Mouse (Mus musculus): ENCODE results near the gene Noxo1.
"Not testable (repeated sequence)": the region's sequence is repeated elsewhere in the genome, so short reads cannot be mapped to it uniquely, and the experiment has no call there.

The Noxo1 gene

DNA sequence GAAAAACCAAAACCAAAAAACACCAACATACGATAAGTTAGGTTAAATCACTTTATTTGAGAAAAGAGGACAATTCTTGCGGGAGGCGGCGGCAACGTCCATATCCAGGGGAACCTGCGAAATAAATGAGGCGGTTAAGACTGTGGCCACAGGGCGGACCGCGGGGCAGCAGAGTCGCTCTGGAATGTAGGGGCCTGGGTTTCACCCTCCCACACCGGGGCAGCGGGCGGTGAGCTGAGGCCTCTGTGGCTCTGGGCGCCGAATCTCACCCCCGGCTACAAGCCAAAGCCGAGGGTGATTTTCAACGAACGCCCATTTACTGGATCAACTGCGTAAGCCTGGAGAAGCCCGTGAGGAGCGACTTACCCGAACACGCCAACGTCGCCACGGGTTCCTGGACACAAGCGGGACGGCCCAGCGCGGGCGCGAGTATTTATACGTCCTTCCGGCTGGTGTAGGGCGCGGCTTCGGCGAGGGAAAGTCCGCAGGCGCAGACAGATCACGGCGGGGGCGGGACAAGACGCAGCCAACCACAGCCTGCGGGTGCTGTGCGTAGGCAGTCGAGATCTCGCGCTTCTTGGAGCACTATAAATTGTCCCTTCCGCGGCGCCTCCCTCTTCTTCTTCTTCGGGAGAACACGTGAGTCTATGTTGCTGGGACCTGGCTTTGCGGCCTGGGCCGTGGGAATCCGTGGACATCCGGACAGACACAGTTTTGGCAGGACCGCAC lies 23.6 kb downstream of the Noxo1 start:
- peak; percentile 99 for DNase-seq (ENCODE audit: low spot score in 2 of 2)

DNA sequence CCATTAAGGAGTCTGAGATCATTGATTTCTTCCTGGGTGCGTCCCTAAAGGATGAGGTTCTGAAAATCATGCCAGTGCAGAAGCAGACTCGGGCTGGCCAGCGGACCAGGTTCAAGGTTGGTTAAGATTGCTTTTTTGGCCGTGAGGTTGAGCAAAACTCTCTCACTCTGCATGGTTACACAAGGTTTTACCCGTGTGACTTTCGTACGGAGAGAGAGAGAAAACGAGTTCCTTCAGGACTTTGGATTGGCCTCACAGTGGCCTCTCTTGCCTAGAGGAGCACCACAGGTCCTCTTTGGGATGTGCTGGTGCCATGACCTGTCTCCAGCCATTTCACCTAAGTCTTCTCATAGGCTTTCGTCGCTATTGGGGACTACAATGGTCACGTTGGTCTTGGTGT lies 24.6 kb downstream of the Noxo1 start:
- peak in 1 of 2 experiments; percentile 13 for DNase-seq (ENCODE audit: low spot score in 2 of 2)

DNA sequence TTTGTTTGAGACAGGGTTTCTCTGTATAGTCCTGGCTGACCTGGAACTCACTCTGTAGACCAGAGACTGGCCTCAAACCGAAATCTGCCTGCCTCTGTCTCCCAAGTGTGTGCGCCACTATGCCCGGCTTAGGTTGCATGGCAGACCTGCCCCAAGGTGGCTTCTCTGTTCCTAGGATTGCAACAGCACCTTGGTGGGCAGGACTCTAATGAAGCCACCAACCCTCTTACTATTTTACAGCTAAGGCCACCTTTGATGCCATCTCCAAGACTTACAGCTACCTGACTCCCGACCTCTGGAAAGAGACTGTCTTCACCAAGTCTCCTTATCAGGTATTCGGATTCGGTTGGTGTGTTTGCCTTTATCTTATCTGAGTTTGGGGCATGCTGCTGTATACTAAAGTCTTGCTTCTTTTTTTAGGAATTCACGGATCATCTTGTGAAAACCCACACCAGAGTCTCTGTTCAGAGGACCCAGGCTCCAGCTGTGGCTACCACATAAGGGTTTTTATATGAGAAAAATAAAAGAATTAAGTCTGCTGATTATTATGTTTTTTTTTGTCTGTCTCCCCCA lies 25.4 kb downstream of the Noxo1 start:
- DNase-seq (ENCODE audit: low spot score in 2 of 2), result not testable (repeated sequence)

DNA sequence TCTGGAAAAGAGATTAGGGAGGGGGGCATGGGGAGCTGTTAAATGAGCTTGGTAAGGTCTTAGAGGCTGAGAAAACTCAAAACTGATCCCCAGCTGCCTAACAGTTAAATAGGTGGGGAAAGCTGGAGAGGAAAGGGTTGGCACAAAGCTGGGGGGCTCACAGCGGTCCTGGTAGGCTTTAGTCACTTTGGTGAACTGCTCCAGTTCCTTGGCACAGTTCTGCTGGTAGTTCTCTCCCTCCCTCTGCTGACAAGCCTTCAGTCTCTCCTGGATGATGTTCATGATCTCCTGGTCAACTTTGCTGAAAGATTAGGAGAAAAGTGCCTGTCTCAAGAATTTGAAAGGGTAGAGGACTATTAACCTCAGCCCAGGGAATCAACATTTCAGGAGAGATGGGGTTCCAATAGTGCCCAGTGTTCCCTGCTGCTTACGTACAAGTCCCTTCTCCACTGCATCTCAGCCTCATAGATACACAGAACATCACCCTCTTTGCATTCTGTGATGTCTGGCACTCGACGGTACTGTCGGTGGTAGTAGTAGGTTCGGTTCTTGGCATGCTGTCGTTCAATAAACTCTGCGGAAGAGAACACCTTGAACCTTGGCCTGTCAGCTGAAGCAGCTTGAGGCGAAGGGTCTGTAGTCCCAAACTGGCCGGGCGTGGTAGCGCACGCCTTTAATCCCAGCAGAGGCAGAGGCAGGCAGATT lies 26.3 kb downstream of the Noxo1 start:
- DNase-seq (ENCODE audit: low spot score in 2 of 2), result no peak

DNA sequence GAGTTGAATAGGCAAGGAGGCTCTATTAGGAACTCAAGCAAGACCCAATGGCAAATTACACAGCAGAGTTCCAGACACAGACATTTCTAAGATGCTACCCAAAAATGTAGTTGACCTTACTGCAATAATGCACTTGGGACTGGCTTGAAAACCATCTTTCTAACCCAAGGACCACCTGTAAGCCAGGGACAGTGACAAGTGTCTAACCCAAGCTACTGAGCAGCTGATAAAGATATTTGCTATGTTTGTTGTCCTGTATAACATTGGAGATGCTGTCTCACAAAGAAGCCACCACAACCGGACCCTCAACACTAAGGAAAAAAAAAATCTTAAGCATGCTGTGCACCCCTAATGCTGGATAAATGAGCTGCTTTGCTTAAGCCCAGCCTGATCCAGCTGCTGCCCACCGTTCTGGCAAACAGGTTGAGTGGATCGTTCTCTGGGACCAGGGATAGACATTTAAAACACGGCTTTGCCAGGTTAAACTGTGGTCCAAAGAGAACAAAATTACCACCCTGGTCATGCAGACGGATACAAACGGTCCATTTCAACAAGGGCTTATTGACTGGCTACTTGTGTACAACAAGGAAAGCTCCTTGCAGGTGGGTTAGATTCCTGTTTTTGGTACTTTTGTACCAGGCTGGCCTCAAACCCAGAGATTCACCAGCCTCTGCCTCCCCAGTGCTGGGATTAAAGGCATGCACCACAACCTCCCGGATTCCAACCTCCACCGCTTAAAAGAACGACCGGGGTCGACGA lies 27.3 kb downstream of the Noxo1 start:
- no peak for DNase-seq (ENCODE audit: low spot score in 2 of 2)

DNA sequence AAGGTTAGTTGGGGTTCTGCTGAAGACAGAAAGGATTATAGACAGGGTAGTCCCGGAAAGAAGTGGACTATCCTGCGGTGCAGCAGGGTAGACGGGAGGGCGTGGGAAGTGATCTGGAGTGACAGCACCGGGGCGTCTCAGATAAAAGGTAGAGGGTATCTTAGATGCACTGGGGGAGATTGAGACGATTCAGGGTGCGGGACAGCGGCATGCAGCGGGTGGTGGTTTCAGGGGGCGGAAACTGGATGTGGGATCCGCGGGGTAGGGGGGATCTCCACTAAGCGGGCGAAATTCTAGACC lies 27.8 kb downstream of the Noxo1 start:
- no peak for DNase-seq (ENCODE audit: low spot score in 2 of 2)

DNA sequence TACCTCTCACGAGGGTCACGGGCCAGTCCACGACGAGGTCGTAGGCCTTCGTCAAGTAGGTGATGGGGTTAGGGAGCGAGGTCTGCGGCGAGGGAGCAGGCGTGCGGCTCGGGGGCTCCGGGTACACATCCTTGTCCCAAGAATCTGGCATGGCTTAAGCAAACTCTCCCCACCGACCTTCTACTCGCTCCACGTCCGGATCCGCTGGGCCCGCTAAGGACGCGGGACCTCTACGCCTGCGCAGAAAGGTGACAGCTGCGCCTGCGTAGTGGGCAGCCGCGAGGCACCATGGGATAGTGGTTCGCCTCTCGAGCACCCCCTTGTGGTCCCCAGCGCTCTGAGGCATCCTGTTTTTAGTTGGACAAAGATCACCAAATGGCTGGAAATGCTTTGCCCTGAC lies 28.1 kb downstream of the Noxo1 start, which contains the start of gene Ndufb10:
Gene Ndufb10 (minus strand): TSS at position 295 of the 400 bp plus-strand sequence.
- DNase-seq (ENCODE audit: low spot score in 2 of 2), result peak; percentile 98

DNA sequence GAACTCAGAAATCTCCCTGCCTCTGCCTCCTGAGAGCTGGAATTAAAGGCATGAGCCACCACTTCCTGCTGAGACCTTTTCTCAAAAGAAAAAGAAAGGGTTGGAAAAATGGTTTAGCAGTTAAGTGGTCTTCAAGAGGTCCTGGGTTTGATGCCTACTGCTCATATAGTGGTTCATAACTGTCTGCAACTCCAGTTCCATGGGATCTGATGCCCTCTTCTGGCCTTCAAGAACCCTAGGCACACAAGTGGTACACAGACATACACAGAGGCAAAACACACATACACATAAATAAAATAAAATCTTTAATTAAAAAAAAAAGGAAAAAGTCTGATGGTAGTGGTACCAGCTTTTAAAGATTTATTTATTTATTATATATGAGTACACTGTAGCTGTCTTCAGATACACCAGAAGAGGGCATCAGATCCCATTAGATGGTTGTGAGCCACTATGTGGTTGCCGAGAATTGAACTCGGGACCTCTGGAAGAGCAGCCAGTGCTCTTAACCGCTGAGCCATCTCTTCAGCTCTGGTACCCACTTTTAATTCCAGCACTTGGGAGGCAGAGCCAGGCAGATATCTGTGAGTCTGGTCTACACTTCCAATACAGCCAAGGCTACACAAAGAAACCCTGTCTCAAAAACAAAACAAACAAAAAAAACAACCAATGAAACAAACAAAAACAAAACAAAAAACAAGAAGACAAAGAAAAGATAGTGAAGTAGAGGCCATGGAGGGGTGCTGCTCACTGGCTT lies 29.8 kb downstream of the Noxo1 start:
- DNase-seq (ENCODE audit: low spot score in 2 of 2), result no peak

DNA sequence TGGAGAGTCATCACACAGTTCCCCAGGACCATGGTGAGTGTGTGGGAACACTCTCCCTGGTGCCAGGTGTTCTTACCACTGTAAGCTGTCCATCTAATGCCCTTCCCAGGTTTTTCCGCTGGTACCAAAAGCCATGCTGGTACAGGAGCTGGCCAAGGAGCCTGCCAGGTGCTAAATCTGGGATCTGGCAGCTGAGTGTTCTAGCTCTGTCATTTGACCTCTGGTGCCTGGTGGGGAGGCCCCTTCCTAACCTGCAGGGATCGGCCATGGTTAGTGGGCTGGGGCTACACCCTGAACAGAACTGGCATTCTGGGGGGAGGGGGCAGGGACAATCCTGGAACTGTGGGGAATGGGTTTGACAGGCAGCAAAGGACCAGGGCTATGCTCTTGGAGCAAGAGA lies 31.6 kb downstream of the Noxo1 start, which contains the start of gene Rpl3l:
Gene Rpl3l (plus strand): TSS at position 203 of the 400 bp plus-strand sequence.
- no peak for DNase-seq (ENCODE audit: low spot score in 2 of 2)

DNA sequence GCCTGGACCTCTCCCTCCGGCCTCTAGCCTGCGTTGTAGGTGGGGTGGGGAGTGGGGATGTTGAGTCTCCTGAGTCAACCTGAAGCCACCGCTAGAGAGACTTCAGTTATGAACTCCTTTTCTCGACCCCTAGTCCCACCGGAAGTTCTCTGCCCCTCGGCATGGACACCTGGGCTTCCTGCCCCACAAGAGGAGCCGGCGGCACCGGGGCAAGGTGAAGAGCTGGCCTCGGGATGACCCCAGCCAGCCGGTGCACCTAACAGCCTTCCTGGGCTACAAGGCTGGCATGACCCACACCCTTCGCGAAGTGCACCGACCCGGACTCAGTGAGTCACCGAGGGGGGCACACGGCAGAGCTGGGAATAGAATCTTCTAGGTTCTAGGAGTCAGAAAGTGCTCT lies 32.1 kb downstream of the Noxo1 start:
- no peak for DNase-seq (ENCODE audit: low spot score in 2 of 2)

DNA sequence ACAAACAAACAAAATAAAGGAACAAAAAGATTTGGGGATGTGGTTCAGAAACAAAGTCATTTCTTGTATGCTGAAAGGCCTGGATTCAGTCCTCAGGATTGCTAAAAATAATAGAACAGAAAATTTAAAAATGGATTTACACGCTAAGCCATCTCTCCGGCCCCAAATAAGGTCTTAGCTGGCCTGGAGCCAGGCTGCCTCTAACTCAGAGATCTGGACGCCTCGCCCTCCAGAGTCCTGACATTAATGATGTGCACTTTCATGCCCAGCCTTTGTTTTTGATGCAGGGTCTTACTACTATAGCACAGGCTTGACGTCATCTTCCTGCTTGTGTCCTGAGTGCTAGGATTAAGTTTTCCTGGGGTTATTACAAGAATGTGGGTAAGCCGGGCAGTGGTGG lies 33.0 kb downstream of the Noxo1 start:
- no peak for DNase-seq (ENCODE audit: low spot score in 2 of 2)

DNA sequence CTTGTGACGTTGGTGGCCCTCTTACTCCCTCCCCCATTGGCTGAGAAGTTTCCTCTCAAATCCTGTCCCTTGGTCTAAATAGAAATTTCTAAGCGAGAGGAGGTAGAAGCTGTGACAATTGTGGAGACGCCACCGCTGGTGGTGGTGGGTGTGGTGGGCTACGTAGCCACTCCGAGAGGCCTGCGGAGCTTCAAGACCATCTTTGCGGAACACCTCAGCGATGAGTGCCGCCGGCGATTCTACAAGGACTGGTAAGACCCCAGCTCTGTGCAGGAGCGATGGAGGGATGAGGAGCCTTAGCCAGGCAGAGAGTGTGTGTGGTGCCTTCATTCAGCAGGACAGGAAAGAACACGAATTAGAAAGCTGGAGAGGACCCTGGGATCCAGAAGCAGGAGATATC lies 34.8 kb downstream of the Noxo1 start:
- DNase-seq (ENCODE audit: low spot score in 2 of 2), result no peak

DNA sequence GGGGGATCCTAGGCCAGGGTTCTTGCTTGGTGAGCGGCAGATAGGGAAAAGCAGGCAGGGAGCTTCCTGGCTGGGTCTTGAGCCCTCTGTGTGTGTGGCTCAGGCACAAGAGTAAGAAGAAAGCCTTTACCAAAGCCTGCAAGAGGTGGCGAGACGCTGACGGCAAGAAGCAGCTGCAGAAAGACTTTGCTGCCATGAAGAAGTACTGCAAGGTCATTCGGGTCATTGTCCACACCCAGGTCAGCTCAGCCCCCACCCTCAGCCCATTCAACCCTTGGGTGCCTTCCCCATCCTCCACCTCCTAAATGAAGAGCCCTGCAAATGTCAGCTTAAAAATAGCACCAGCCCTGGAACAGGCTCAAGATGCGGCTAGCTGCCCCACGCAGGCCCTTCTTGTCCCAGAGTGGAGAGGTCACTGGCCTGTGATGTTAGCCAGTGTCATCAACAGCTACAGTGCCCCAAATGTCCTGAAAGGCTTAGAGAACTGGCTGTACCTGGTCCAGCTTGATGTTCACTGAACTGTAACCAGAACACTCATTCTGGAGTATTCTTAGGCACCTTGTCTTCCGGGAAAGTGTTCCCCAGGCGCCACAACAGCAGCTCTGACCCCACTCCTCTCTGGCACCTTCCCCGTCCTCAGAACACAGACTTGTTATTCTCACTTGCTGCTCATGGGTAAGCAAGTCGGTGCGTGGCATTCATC lies 36.4 kb downstream of the Noxo1 start:
- DNase-seq (ENCODE audit: low spot score in 2 of 2), result no peak

DNA sequence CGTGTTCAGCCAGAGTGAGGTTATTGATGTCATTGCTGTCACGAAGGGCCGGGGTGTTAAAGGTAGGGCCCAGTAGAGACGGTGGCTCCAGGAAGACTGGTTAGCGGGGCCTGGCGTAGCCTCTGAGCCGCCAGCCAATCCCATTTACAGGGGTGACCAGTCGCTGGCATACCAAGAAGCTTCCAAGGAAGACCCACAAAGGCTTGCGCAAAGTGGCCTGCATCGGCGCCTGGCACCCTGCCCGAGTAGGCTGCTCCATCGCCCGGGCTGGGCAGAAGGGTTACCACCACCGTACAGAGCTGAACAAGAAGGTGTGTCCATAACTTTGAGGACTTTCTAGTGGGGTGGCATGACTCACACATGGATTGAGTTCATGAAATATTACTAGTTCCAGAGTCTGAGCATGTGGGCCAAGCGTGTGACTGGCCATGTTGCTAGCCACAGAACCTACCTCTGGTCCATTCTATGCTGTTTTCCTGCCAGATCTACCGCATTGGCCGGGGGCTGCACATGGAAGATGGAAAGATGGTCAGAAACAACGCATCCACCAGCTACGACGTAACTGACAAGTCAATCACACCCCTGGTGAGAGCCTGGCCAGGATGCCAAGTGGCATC lies 37.5 kb downstream of the Noxo1 start:
- no peak for DNase-seq (ENCODE audit: low spot score in 2 of 2)

DNA sequence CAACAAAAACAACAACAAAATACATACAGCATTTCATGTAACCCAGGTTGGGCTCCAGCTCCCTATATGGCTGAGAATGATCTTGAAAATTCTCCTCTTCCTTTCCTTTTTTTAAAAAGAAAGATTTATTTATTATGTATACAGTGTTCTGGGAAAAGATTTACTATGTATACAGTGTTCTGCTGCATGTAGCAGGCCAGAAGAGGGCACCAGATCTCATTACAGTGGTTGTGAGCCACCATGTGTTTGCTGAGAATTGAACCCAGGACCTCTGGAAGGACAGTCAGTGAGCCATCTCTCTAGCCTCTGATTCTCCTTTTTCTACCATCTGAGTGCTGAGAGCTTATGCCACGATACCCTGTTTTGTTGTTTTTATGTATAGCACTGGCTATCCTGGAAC lies 38.5 kb downstream of the Noxo1 start:
- no peak for DNase-seq (ENCODE audit: low spot score in 2 of 2)

DNA sequence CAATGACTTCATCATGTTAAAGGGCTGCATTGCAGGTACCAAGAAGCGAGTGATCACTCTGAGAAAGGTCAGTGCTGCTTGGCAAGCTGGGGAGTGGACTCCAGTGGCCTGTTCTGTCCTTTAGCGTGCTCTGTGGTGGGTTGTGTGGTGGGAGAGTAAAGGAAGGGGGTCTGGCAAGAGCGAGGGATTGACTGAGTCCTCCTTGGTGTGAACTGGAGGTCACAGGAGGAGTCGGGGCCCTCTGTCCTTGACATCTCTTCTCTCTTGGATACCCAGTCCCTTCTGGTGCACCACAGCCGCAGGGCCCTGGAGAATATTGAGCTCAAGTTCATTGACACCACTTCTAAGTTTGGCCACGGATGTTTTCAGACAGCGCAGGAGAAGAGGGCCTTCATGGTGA lies 39.4 kb downstream of the Noxo1 start:
- DNase-seq (ENCODE audit: low spot score in 2 of 2), result no peak

DNA sequence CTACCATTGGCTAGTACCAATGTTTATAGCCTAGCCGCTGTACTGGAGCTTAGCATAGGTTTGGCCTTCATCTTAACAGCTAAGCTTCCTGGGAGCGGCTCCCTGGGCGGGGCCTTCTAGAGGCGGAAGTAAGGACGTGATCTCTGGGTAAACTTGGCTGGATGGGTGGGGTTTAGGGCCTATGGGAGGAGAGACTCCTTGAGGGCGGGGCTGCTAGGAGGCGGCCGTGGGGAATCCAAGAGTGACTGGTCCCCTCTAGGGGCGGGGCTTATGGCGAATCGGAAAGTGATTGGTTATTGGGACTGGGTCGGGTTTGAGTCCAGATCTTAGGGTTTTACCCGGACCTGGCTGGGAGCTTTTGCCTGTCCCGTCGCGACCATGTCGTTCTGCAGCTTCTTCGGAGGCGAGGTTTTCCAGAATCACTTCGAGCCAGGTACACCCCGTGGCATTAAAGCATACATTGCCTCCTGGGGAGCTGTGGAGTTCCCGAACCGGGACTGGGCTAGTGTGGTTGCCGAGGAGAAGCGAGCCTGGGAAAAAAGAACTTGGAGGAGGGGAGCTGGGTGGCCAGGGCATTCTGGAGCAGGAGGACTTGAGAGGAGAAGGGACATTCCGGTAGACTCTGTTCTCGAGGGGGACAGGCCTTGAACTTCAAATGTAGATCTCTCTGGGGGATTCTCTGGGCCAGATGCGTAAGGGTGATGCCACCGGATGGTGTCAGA lies 40.5 kb downstream of the Noxo1 start, which contains the start of gene Msrb1:
Gene Msrb1 (plus strand): TSS at position 313 of the 722 bp plus-strand sequence.
- DNase-seq (ENCODE audit: low spot score in 2 of 2), result peak; percentile 91 to 92

DNA sequence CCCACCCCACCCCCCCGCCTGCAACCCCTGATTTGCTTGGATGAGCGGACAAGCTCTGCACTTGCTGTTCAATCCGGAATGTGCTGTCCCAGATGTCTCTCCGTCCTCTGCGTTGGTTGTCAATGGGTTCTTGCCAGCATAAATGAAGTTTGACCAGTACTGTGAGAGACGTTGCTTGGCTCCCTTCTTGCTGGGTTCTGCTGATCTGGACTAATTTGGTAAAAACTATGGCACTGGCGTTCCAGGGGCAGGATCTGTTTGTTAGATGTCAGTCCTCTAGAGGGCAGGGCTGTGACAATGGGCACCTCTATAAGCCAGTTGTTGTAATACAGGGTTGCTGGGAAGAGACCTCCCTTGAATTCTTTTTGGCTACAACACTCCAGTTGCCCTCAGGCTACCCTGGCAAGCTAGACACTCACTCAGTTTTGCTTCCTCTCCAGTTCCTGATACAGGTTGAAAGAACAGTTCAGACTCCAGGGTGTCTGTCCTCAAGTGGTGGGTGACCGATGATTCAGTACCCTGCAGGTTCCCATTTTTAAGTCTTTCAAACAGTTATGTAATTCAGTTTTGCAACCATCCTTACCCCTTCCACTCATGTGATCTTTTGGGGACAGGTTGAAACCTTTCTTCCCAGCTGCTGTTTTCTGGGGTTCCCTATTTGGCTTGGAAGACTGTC lies 41.2 kb downstream of the Noxo1 start:
- no peak for DNase-seq (ENCODE audit: low spot score in 2 of 2)

DNA sequence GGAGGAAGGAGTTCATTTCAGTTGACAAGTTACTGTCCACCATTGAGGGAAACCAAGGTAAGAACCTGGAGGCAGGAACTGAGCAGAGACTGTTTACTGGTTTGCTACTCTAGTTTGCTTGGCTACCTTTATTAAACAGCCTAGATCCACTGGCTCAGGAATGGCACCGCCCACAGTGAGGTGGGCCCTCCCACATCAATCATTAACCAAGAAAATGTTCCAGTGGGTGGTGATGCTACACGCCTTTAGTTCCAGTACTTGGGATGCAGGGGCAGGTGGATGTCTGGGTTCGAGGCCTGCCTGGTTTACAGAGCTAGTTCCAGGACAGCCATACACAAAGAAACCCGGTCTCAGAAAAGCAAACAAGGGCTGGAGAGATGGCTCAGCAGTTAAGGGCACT lies 42.2 kb downstream of the Noxo1 start:
- DNase-seq (ENCODE audit: low spot score in 2 of 2), result no peak
